Comparison of ENCODE assay signal across 27 mouse cellular contexts in genomic region chr12:33273147-33273546, GRCm38 (mm10).
DNase-seq lines count a peak whose midpoint lies in the region; ATAC-seq and TF ChIP-seq lines count a peak whose summit lies in the region.
"Had no signal": no experiment of that assay in that cellular context is flagged by ENCODE, and none has a peak within 500 bp of the region (broad histone marks: within the 10 kb centered on the region; RNA-seq: fewer than 3 reads in every experiment).

No protein-coding gene starts in this region.

- DNase-seq in forebrain, embryonic 14.5 days (ENCODE audit: low spot score): no peak
- DNase-seq in midbrain, postnatal 0 days (ENCODE audit: low spot score): no peak
- DNase-seq in midbrain, embryonic 11.5 days (ENCODE audit: low spot score, missing footprints): no peak
- peak; percentile 93 for DNase-seq in ES-CJ7 (ENCODE audit: low read depth, low spot score)
- peak; percentile 40 for DNase-seq in brain, adult 2 months (ENCODE audit: low read depth, low spot score)
- DNase-seq in MN1 (ENCODE audit: low spot score): no peak
- DNase-seq: adrenal gland, postnatal 10 days; cerebellum, adult 2 months; cerebellum, postnatal 36 days; embryo, embryonic 11 days; gastrocnemius, postnatal 10 days; kidney, adult 9 months; kidney, postnatal 36 days; layer of hippocampus, postnatal 36 days; lung, postnatal 10 days; retina, postnatal 1 day; right cerebral cortex, postnatal 25 days; spleen, adult 18-20 months had no signal

- H3K9ac ChIP-seq in forebrain, embryonic 14.5 days (ENCODE audit: low read length): no peak overlapping the region
- no peak overlapping the region for H3K9ac ChIP-seq in forebrain, embryonic 12.5 days
- no peak overlapping the region for H3K9ac ChIP-seq in midbrain, postnatal 0 days (replicated peaks; ENCODE audit: low read length, poor library complexity, severe bottlenecking)
- no peak overlapping the region for H3K9ac ChIP-seq in midbrain, embryonic 11.5 days (ENCODE audit: low read length)
- H3K9ac ChIP-seq: embryonic facial prominence, embryonic 13.5 days; hindbrain, embryonic 14.5 days; intestine, embryonic 15.5 days had no signal

- H3K4me2 ChIP-seq in forebrain, embryonic 14.5 days (ENCODE audit: low read length): no peak overlapping the region
- H3K4me2 ChIP-seq in forebrain, embryonic 12.5 days: no peak overlapping the region
- no peak overlapping the region for H3K4me2 ChIP-seq in midbrain, postnatal 0 days (ENCODE audit: low read depth, low read length, poor library complexity, severe bottlenecking)
- H3K4me2 ChIP-seq in midbrain, embryonic 11.5 days: no peak overlapping the region
- H3K4me2 ChIP-seq: embryonic facial prominence, embryonic 13.5 days; heart, embryonic 11.5 days; hindbrain, embryonic 14.5 days; intestine, embryonic 15.5 days had no signal

- no peak overlapping the region for H3K27ac ChIP-seq in forebrain, embryonic 14.5 days (ENCODE audit: low read depth, low read length)
- H3K27ac ChIP-seq in forebrain, embryonic 12.5 days: no peak overlapping the region
- no peak overlapping the region for H3K27ac ChIP-seq in midbrain, postnatal 0 days (ENCODE audit: low read depth, low read length)
- no peak overlapping the region for H3K27ac ChIP-seq in midbrain, embryonic 11.5 days (ENCODE audit: low read depth, low read length)
- H3K27ac ChIP-seq: embryonic facial prominence, embryonic 13.5 days; intestine, embryonic 15.5 days; midbrain, embryonic 10.5 days had no signal

- H3K9me3 ChIP-seq in forebrain, embryonic 14.5 days (replicated peaks; ENCODE audit: control insufficient read depth, low read length): no peaks in the 10 kb centered on the region
- no peaks in the 10 kb centered on the region for H3K9me3 ChIP-seq in forebrain, embryonic 12.5 days
- H3K9me3 ChIP-seq in midbrain, postnatal 0 days (ENCODE audit: low read length): no peaks in the 10 kb centered on the region
- no peaks in the 10 kb centered on the region for H3K9me3 ChIP-seq in midbrain, embryonic 11.5 days (ENCODE audit: control insufficient read depth, low read length)
- H3K9me3 ChIP-seq: embryonic facial prominence, embryonic 13.5 days; intestine, embryonic 15.5 days; midbrain, embryonic 10.5 days had no signal

- no peaks in the 10 kb centered on the region for H3K36me3 ChIP-seq in forebrain, embryonic 14.5 days (ENCODE audit: control insufficient read depth, insufficient read depth, low read length)
- no peaks in the 10 kb centered on the region for H3K36me3 ChIP-seq in forebrain, embryonic 12.5 days (replicated peaks)
- H3K36me3 ChIP-seq in midbrain, postnatal 0 days (ENCODE audit: insufficient read depth, low read length): no peaks in the 10 kb centered on the region
- H3K36me3 ChIP-seq in midbrain, embryonic 11.5 days (ENCODE audit: control insufficient read depth, insufficient read depth, low read length): no peaks in the 10 kb centered on the region
- H3K36me3 ChIP-seq: embryonic facial prominence, embryonic 13.5 days; G1E; intestine, embryonic 15.5 days; midbrain, embryonic 10.5 days had no signal

- H3K4me1 ChIP-seq in forebrain, embryonic 14.5 days (ENCODE audit: control insufficient read depth, insufficient read depth, low read length): no peaks in the 10 kb centered on the region
- peaks cover 5% of the 10 kb centered on the region for H3K4me1 ChIP-seq in forebrain, embryonic 12.5 days
- H3K4me1 ChIP-seq in midbrain, postnatal 0 days (ENCODE audit: insufficient read depth, low read length): no peaks in the 10 kb centered on the region
- H3K4me1 ChIP-seq in midbrain, embryonic 11.5 days (ENCODE audit: control insufficient read depth, insufficient read depth, low read length): no peaks in the 10 kb centered on the region
- H3K4me1 ChIP-seq: intestine, embryonic 15.5 days; midbrain, embryonic 10.5 days had no signal

- 61% methylated on average over 4 of the region's 4 CpGs for WGBS in forebrain, embryonic 14.5 days
- WGBS in forebrain, embryonic 12.5 days: 69% methylated on average over 4 of the region's 4 CpGs
- 62% methylated on average over 4 of the region's 4 CpGs for WGBS in midbrain, postnatal 0 days
- 76% methylated on average over 4 of the region's 4 CpGs for WGBS in midbrain, embryonic 11.5 days

- peak; percentile 2; the same call in 1 of the 2 replicates for TF ChIP-seq CTCF in midbrain, postnatal 0 days (IDR thresholded peaks at IDR 0.05)

- ATAC-seq in forebrain, embryonic 14.5 days: peak; percentile 45; the same call in 1 of the 2 replicates
- ATAC-seq in forebrain, embryonic 12.5 days (ENCODE audit: low FRiP score): no peak
- no peak for ATAC-seq in midbrain, postnatal 0 days (ENCODE audit: low FRiP score)
- no peak for ATAC-seq in midbrain, embryonic 11.5 days (ENCODE audit: low FRiP score)
- ATAC-seq: CD4-positive, CD25-positive, alpha-beta regulatory T cell, adult 4 months; intestine, embryonic 15.5 days had no signal

- no peak overlapping the region for H3K4me3 ChIP-seq in forebrain, embryonic 14.5 days (ENCODE audit: low read depth, low read length)
- H3K4me3 ChIP-seq in forebrain, embryonic 12.5 days (replicated peaks): no peak overlapping the region
- no peak overlapping the region for H3K4me3 ChIP-seq in midbrain, postnatal 0 days (ENCODE audit: low read depth, low read length)
- H3K4me3 ChIP-seq in midbrain, embryonic 11.5 days (ENCODE audit: low read depth, low read length): no peak overlapping the region
- H3K4me3 ChIP-seq: embryonic facial prominence, embryonic 13.5 days; erythroblast, embryonic 14.5 days; intestine, embryonic 15.5 days; midbrain, embryonic 10.5 days had no signal

- H3K27me3 ChIP-seq in forebrain, embryonic 14.5 days (replicated peaks; ENCODE audit: control insufficient read depth, insufficient read depth, low read length): no peaks in the 10 kb centered on the region
- H3K27me3 ChIP-seq in forebrain, embryonic 12.5 days: no peaks in the 10 kb centered on the region
- H3K27me3 ChIP-seq in midbrain, postnatal 0 days (ENCODE audit: insufficient read depth, low read length): no peaks in the 10 kb centered on the region
- H3K27me3 ChIP-seq in midbrain, embryonic 11.5 days (ENCODE audit: control insufficient read depth, insufficient read depth, low read length): no peaks in the 10 kb centered on the region
- H3K27me3 ChIP-seq: embryonic facial prominence, embryonic 13.5 days; intestine, embryonic 15.5 days had no signal

Comparison
In these comparisons a context has a peak if more than half of its experiments do, and no peak if none do; other contexts are left out.
1. DNase-seq: peak in ES-CJ7 (single experiment) and brain, adult 2 months (single experiment); none in forebrain, embryonic 14.5 days (single experiment), midbrain, postnatal 0 days (single experiment), midbrain, embryonic 11.5 days (single experiment) and MN1 (single experiment).